Mouse (Mus musculus): ENCODE measurements around the gene Olfr1289.

Gene Olfr1289

DNA sequence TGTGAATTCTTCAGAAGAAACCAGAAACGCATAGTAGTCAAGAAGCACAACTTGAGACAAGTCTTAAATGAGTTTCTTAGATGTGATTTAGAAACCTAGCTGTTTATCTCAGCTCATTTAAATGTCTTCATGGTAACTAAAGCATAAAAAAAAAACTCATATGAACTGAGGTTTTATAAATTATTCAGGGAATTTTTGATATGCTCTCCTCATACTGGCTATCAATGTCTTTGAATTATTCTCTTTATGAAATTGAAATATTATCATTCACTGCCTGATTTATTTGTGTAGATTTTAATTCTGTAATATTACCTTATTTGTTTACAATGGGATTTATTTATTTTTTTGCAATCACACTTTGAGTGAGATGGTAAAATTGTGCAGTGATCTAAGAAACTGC is at the start of gene Olfr1289:
Olfr1289 (plus strand) TSS at position 301 of the 400 bp plus-strand sequence.
- DNase-seq = no peak

DNA sequence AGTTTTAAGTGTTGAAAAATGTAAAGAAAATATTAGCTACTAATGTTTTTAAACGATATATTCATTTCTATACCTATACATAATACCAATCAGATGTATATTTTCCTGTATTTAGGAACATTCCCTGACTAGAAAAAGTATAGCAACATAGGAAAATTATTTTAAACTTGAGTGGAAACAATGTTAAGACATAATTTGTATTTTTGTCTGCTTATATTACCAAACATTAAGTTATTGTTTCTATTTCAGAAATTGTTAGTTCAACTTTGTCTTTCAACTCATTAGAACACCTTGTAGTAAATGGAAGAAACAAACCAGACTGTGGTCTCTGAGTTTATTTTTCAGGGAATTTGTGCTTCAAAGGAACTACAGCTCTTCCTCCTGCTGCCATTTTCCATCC is 31.8 kb upstream of the Olfr1289 start, which contains the start of gene Olfr1287:
Olfr1287 (plus strand) TSS at position 301 of the 400 bp plus-strand sequence.
- no peak for DNase-seq

DNA sequence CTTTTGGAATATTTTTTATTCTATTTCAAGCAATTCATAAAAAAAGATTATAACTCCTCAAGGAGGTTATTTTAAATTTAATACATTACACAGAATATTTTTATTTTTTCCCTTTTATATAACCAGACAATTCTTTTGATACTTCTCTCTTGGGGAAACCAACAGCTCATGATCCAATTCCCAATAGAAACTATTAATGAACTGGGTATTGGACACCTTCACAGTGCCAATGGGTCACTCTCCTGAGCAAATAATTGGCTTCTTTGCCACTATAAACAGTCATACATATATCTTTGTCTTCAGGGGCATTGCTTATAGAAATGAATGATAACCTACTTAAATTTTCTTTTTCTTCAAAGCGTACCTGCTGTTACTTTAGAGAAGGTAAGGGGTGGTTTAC is 6.8 kb upstream of the Olfr1289 start, which contains the start of gene Olfr1288:
Olfr1288 (plus strand) TSS at position 301 of the 400 bp plus-strand sequence.
- no peak for DNase-seq

DNA sequence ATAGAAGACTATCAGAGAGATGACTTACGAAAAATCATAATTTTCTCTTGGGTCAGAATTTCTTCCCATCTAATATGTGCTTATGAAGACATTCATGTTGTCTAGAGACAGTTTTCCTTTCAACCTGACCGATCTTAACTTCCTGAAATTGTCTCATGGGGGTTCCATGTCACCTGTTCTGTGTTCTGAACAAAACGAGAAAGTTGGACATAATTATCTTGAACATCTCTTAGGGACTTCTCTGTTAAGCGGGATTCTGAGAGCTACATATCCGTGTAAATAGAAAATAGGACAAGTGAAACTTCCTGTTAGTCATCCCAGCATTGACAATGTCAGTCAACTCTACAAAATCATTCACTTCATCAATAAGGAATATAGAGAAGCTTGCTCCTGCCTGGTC is 13.1 kb downstream of the Olfr1289 start, which contains the start of gene Olfr1290:
Olfr1290 (minus strand) TSS at position 101 of the 400 bp plus-strand sequence.
- DNase-seq = no peak

DNA sequence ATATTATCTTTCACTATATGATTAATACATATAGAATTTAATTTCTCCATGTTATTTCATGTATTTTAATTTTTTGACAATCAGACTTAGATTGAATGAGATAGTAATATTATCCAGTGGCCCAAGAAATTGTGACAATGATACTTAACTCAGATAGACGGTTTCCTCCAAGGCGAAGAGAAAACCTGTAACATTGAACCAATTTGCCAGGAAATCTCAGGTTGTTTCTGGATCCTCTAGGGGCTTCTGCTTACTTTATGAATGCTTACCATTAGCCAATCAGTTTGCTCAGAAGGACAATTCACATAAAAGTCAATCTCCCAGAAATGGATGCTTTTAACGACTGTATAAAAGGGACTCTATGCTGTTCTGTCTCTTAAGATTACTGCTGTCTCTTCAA is 16.3 kb downstream of the Olfr1289 start, which contains the start of gene Olfr1291-ps1:
Olfr1291-ps1 (plus strand) TSS at position 301 of the 400 bp plus-strand sequence.
- no peak for DNase-seq

DNA sequence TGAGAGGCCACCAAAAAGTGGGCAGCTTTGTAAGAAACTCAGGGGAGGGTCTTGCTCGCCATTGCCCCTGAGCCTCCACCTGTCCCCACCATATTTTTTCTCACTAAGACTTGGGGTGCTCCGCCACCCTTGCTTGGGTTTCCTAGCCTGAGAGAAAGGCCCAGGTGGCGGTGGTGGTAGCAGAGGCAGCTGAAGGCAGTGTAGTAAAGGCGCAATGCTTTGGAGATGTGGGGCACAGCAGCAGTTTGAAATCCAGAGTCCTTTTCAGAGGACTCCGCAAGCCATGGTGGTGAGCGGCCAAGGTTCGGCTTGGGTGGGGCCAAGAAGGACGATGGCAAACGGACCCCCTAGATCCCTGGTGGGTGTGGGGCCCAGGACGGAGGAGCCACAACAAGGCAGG is 36.8 kb downstream of the Olfr1289 start:
- no peak for DNase-seq

DNA sequence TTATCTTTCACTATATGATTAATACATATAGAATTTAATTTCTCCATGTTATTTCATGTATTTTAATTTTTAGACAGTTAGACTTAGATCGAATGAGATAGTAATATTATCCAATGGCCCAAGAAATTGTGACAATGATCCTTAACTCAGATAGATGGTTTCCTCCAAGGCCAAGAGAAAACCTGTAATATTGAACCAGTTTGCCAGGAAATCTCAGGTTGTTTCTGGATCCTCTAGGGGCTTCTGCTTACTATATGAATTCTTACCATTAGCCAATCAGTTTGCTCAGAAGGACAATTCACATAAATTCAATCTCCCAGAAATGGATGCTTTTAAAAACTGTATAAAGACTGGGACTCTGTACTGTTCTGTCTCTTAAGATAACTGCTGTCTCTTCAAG is 44.3 kb downstream of the Olfr1289 start, which contains the start of gene Olfr1293-ps:
Olfr1293-ps (plus strand) TSS at position 301 of the 400 bp plus-strand sequence.
- DNase-seq = no peak
